Mouse (Mus musculus) neural tube, embryonic 13.5 days (tissue): ENCODE measurements around the gene Arid5a. TPM values are rescaled to one million over a fixed set of nuclear protein-coding genes. Genes with fewer than 3 reads are reported as not detected.

Source experiments
- ATAC-seq: fragments of 200-750 bp; cut with Nextera tagmentation; 2 replicates; pipeline ENCODE4 v1.8.0; 2017; ENCODE audit warnings: low read depth, mild to moderate bottlenecking, moderate TSS enrichment, moderate library complexity
- H3K27ac ChIP-seq: fragments of 300-500 bp; sonication (generic); replicated peaks from 2 replicates; pipeline ENCODE4 v1.5.1; 2015; ENCODE audit warnings: moderate library complexity, mild to moderate bottlenecking, inconsistent platforms
- H3K27me3 ChIP-seq: fragments of 300-500 bp; sonication (generic); 2 replicates; pipeline ENCODE4 v1.6.1; 2015; ENCODE audit warnings: mild to moderate bottlenecking, inconsistent platforms
- H3K36me3 ChIP-seq: fragments of 300-500 bp; sonication (generic); 2 replicates; pipeline ENCODE4 v1.6.1; 2015; ENCODE audit warnings: mild to moderate bottlenecking, inconsistent platforms
- H3K4me1 ChIP-seq: fragments of 300-500 bp; sonication (generic); replicated peaks from 2 replicates; pipeline ENCODE4 v1.6.1; 2015; ENCODE audit warnings: inconsistent platforms
- H3K4me2 ChIP-seq: fragments of 300-500 bp; sonication (generic); 2 replicates; pipeline ENCODE4 v1.6.1; 2015; ENCODE audit warnings: inconsistent platforms, mild to moderate bottlenecking, moderate library complexity
- H3K4me3 ChIP-seq: fragments of 300-500 bp; sonication (generic); 2 replicates; pipeline ENCODE4 v1.5.1; 2015; ENCODE audit warnings: mild to moderate bottlenecking, inconsistent platforms
- H3K9ac ChIP-seq: fragments of 300-500 bp; sonication (generic); 2 replicates; pipeline ENCODE4 v1.6.1; 2015; ENCODE audit warnings: moderate library complexity, mild to moderate bottlenecking, inconsistent platforms
- H3K9me3 ChIP-seq: fragments of 300-500 bp; sonication (generic); 2 replicates; pipeline ENCODE4 v1.6.1; 2016; ENCODE audit warnings: inconsistent platforms
- WGBS: fragments of 180-500 bp; shearing (Covaris S2); methylation state at CpG from one replicate; pipeline ENCODE4 v1.1.7; 2015; 5-methylcytosine and 5-hydroxymethylcytosine counted together
- polyA plus RNA-seq: library from polyadenylated mRNA; unstranded; fragments of >200 nt; fragmentation: Nextera tagmentation; extraction: Ambion mirVana; gene quantifications from 2 replicates; pipeline ENCODE4 v1.2.1, GENCODE M21; 2015

Gene Arid5a
- polyA plus RNA-seq, 1 experiment from 2014 or later: 5.0 TPM

- H3K4me3 ChIP-seq: no peak overlapping the region
- H3K4me2 ChIP-seq: no peak overlapping the region
- 30% methylated on average over 13 of the region's 13 CpGs for WGBS
Observed at GRCm38 (mm10) chr1:36299126-36299525, 8.4 kb upstream of the Arid5a start.

GRCm38 (mm10) chr1:36299676-36300075 lies 7.9 kb upstream of the Arid5a start:
- Histone ChIP-seq H3K27me3 (peaks cover 11% of the 10 kb centered on the region), H3K36me3 (no peaks in the 10 kb centered on the region), H3K9me3 (no peaks in the 10 kb centered on the region), H3K4me1 (peaks cover 10% of the 10 kb centered on the region), H3K4me2 (no peak overlapping the region), H3K27ac (no peak overlapping the region), H3K9ac (no peak overlapping the region), H3K4me3 (no peak overlapping the region)
- ATAC-seq: no peak
- WGBS: 55% methylated on average over 2 of the region's 2 CpGs

More at GRCm38 (mm10) chr1:36299126-36299525, 8.4 kb upstream of the Arid5a start:
- H3K9me3 ChIP-seq: no peaks in the 10 kb centered on the region
- no peak for ATAC-seq
- no peaks in the 10 kb centered on the region for H3K36me3 ChIP-seq
- H3K9ac ChIP-seq: no peak overlapping the region
- H3K27me3 ChIP-seq: peaks cover 11% of the 10 kb centered on the region
- peaks cover 10% of the 10 kb centered on the region for H3K4me1 ChIP-seq
- no peak overlapping the region for H3K27ac ChIP-seq

- 88% methylated on average over 6 of the region's 6 CpGs for WGBS
- no peak for ATAC-seq
- H3K9me3 ChIP-seq: no peaks in the 10 kb centered on the region
- no peak overlapping the region for H3K4me3 ChIP-seq
- no peaks in the 10 kb centered on the region for H3K36me3 ChIP-seq
- peaks cover 10% of the 10 kb centered on the region for H3K4me1 ChIP-seq
- H3K4me2 ChIP-seq: no peak overlapping the region
- H3K27ac ChIP-seq: no peak overlapping the region
- H3K9ac ChIP-seq: no peak overlapping the region
- peaks cover 11% of the 10 kb centered on the region for H3K27me3 ChIP-seq
Observed at GRCm38 (mm10) chr1:36300486-36300885, 7.0 kb upstream of the Arid5a start.

- H3K9ac ChIP-seq: no peak overlapping the region
- H3K27me3 ChIP-seq: peaks cover 11% of the 10 kb centered on the region
- no peaks in the 10 kb centered on the region for H3K9me3 ChIP-seq
- ATAC-seq: no peak
- peaks cover 10% of the 10 kb centered on the region for H3K4me1 ChIP-seq
- H3K4me3 ChIP-seq: no peak overlapping the region
- H3K36me3 ChIP-seq: no peaks in the 10 kb centered on the region
- H3K27ac ChIP-seq: no peak overlapping the region
- no peak overlapping the region for H3K4me2 ChIP-seq
- 81% methylated on average over 8 of the region's 8 CpGs for WGBS
Observed at GRCm38 (mm10) chr1:36302273-36302672, 5.3 kb upstream of the Arid5a start.

GRCm38 (mm10) chr1:36302957-36303356 lies 4.6 kb upstream of the Arid5a start:
- Histone ChIP-seq H3K4me2 (peak overlapping the region; percentile 65), H3K4me3 (peak overlapping the region; percentile 37), H3K36me3 (no peaks in the 10 kb centered on the region), H3K4me1 (peaks cover 10% of the 10 kb centered on the region), H3K27me3 (peaks cover 11% of the 10 kb centered on the region), H3K9ac (peak overlapping the region; percentile 61), H3K9me3 (no peaks in the 10 kb centered on the region), H3K27ac (no peak overlapping the region; the same call in 1 of the 2 replicates)
- 14% methylated on average over 9 of the region's 9 CpGs for WGBS
- no peak for ATAC-seq

GRCm38 (mm10) chr1:36303381-36304320 lies 3.9 kb upstream of the Arid5a start:
- no peak for ATAC-seq
- Histone ChIP-seq H3K9me3 (no peaks in the 10 kb centered on the region), H3K4me2 (peak overlapping the region; percentile 65), H3K4me3 (peak overlapping the region; percentile 37), H3K27me3 (peaks cover 15% of the 10 kb centered on the region), H3K36me3 (no peaks in the 10 kb centered on the region), H3K9ac (peak overlapping the region; percentile 61), H3K4me1 (peaks cover 17% of the 10 kb centered on the region), H3K27ac (no peak overlapping the region; the same call in 1 of the 2 replicates)
- WGBS: 9% methylated on average over 30 of the region's 30 CpGs

- Histone ChIP-seq H3K9ac (no peak overlapping the region), H3K36me3 (no peaks in the 10 kb centered on the region), H3K27ac (no peak overlapping the region), H3K4me3 (no peak overlapping the region), H3K9me3 (no peaks in the 10 kb centered on the region), H3K27me3 (peaks cover 26% of the 10 kb centered on the region), H3K4me2 (no peak overlapping the region), H3K4me1 (peaks cover 25% of the 10 kb centered on the region)
- WGBS: 74% methylated on average over 7 of the region's 7 CpGs
- ATAC-seq: no peak
Observed at GRCm38 (mm10) chr1:36304764-36305163, 2.8 kb upstream of the Arid5a start.

GRCm38 (mm10) chr1:36306120-36306519 lies 1.4 kb upstream of the Arid5a start:
- Histone ChIP-seq H3K9me3 (no peaks in the 10 kb centered on the region), H3K4me3 (no peak overlapping the region), H3K27ac (no peak overlapping the region), H3K36me3 (no peaks in the 10 kb centered on the region), H3K9ac (no peak overlapping the region), H3K4me1 (peaks cover 27% of the 10 kb centered on the region), H3K4me2 (no peak overlapping the region), H3K27me3 (peaks cover 28% of the 10 kb centered on the region)
- WGBS: 56% methylated on average over 6 of the region's 6 CpGs
- ATAC-seq: no peak

- peaks cover 25% of the 10 kb centered on the region for H3K27me3 ChIP-seq
- ATAC-seq: peak; percentile 10
- no peak overlapping the region for H3K4me2 ChIP-seq
- H3K36me3 ChIP-seq: no peaks in the 10 kb centered on the region
- H3K4me3 ChIP-seq: no peak overlapping the region
- no peaks in the 10 kb centered on the region for H3K9me3 ChIP-seq
- H3K4me1 ChIP-seq: peaks cover 27% of the 10 kb centered on the region
- H3K27ac ChIP-seq: no peak overlapping the region
- H3K9ac ChIP-seq: no peak overlapping the region
- WGBS: 74% methylated on average over 7 of the region's 7 CpGs
Observed at GRCm38 (mm10) chr1:36307121-36307494, 425 bp upstream of the Arid5a start.

GRCm38 (mm10) chr1:36308451-36308901 lies 943 bp downstream of the Arid5a start:
- Histone ChIP-seq H3K4me2 (peak overlapping the region; percentile 94), H3K4me1 (peaks cover 20% of the 10 kb centered on the region), H3K9ac (peak overlapping the region; percentile 73), H3K27ac (no peak overlapping the region), H3K9me3 (no peaks in the 10 kb centered on the region), H3K27me3 (peaks cover 17% of the 10 kb centered on the region), H3K36me3 (no peaks in the 10 kb centered on the region), H3K4me3 (peak overlapping the region; percentile 60)
- 6% methylated on average over 12 of the region's 12 CpGs for WGBS
- no peak for ATAC-seq

- no peak overlapping the region for H3K4me3 ChIP-seq
- no peaks in the 10 kb centered on the region for H3K9me3 ChIP-seq
- peaks cover 17% of the 10 kb centered on the region for H3K27me3 ChIP-seq
- no peak overlapping the region for H3K27ac ChIP-seq
- H3K36me3 ChIP-seq: no peaks in the 10 kb centered on the region
- WGBS: 53% methylated on average over 9 of the region's 9 CpGs
- H3K9ac ChIP-seq: no peak overlapping the region; the same call in 1 of the 2 replicates
- peaks cover 20% of the 10 kb centered on the region for H3K4me1 ChIP-seq
- peak overlapping the region; percentile 94 for H3K4me2 ChIP-seq
- no peak for ATAC-seq
Observed at GRCm38 (mm10) chr1:36308966-36309475, 1.5 kb downstream of the Arid5a start.

- Histone ChIP-seq H3K9me3 (no peaks in the 10 kb centered on the region), H3K4me1 (peaks cover 20% of the 10 kb centered on the region), H3K27ac (no peak overlapping the region), H3K4me3 (no peak overlapping the region), H3K9ac (no peak overlapping the region), H3K36me3 (no peaks in the 10 kb centered on the region), H3K27me3 (peaks cover 17% of the 10 kb centered on the region), H3K4me2 (peak overlapping the region; percentile 94)
- WGBS: 16% methylated on average over 3 of the region's 3 CpGs
- ATAC-seq: no peak
Observed at GRCm38 (mm10) chr1:36309498-36309901, 2.0 kb downstream of the Arid5a start.
